Mouse (Mus musculus) cerebellum, adult 2 months (tissue): ENCODE data around the gene Vipr1.

Source experiments
- CTCF ChIP-seq: fragments of 200-500 bp; IDR thresholded peaks from 2 replicates; pipeline ENCODE4 v1.5.1; 2011; ENCODE audit warnings: low read depth, mild to moderate bottlenecking, control low read depth, low read length, moderate library complexity, borderline replicate concordance; ENCODE audit not compliant: insufficient read depth
- POLR2A ChIP-seq: fragments of 200-500 bp; IDR thresholded peaks from 2 replicates; pipeline ENCODE4 v1.6.1; 2011; ENCODE audit warnings: low read length, control low read depth, borderline replicate concordance; ENCODE audit not compliant: insufficient read depth

DNA sequence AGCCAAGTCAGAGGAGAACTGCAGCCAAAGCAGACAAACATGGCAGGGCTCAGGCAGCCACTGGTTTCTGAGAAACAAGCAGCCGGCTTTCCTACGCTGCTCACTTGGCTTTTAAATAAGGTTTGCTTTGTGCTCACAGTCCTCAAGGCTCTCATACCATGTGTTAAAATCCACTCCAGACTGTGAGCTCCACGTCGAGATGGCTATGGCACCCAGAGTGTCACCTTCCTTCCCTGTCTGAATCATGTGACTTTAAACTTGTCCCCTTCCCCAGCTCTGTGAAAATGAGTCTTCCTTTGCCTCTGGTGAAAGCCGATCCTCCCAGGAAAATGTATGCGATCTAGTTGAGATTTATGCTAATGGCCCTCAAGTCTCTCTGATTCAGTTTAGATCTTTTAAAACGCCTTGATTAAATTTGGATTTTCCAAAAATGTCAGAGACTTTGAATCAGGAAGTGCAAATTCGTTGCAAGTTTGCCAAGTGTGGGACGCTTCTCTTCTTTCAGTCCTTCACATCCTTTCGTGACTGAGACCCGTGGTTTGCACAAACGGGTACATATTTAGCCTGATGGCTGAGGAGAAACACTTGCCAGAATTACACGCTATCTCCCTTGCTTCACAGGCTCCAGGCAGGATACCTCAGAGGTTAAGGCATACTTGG, 42.2 kb upstream of the Vipr1 start:
- no peak for TF ChIP-seq CTCF
- no peak for TF ChIP-seq POLR2A
